Mouse (Mus musculus): ENCODE measurements at regions not wholly inside any gene's neighbourhood (a gene's known extent, or its start where the extent isn't known, plus 50 kb on each side); places are given as distances from the start of the nearest gene placed in this dataset.
A peak's percentile ranks its signal among the peaks of the same experiment; 100 is the strongest.

GRCm38 (mm10) chr1:40907813-40908212 is 102.4 kb downstream of the Tmem182 start:
- ATAC-seq (ENCODE audit: low TSS enrichment) = no peak

GRCm38 (mm10) chr1:40913591-40913990 is 108.2 kb downstream of the Tmem182 start:
- no peak for ATAC-seq (ENCODE audit: low TSS enrichment)

- no peak for ATAC-seq (ENCODE audit: low TSS enrichment)
These were observed 118.9 kb downstream of the Tmem182 start for GRCm38 (mm10) chr1:40924271-40924670.

- ATAC-seq (ENCODE audit: low TSS enrichment) = no peak
These were observed 119.4 kb downstream of the Tmem182 start for GRCm38 (mm10) chr1:40924780-40925179.

- no peak for ATAC-seq (ENCODE audit: low TSS enrichment)
These were observed 126.0 kb downstream of the Tmem182 start for GRCm38 (mm10) chr1:40931374-40931773.

- ATAC-seq (ENCODE audit: low TSS enrichment) = no peak
These were observed 131.3 kb downstream of the Tmem182 start for GRCm38 (mm10) chr1:40936729-40937128.

GRCm38 (mm10) chr1:40942751-40943150 is 137.3 kb downstream of the Tmem182 start:
- no peak for ATAC-seq (ENCODE audit: low TSS enrichment)

GRCm38 (mm10) chr1:40943165-40943564 is 137.8 kb downstream of the Tmem182 start:
- ATAC-seq (ENCODE audit: low TSS enrichment) = no peak

- peak; percentile 88 for ATAC-seq (ENCODE audit: low TSS enrichment)
These were observed 145.2 kb downstream of the Tmem182 start for GRCm38 (mm10) chr1:40950641-40951040.

GRCm38 (mm10) chr1:40954720-40955163 is 149.3 kb downstream of the Tmem182 start:
- ATAC-seq (ENCODE audit: low TSS enrichment) = no peak

GRCm38 (mm10) chr1:40967768-40968504 is 162.5 kb downstream of the Tmem182 start:
- 0 out of 2 replicates have a peak, but pooled peaks have one; percentile 44 for ATAC-seq (ENCODE audit: low TSS enrichment)

GRCm38 (mm10) chr1:40983762-40984161 is 178.4 kb downstream of the Tmem182 start:
- ATAC-seq (ENCODE audit: low TSS enrichment) = no peak

- no peak for ATAC-seq (ENCODE audit: low TSS enrichment)
These were observed 187.9 kb downstream of the Tmem182 start for GRCm38 (mm10) chr1:40993327-40993726.

- ATAC-seq (ENCODE audit: low TSS enrichment) = peak; percentile 99
These were observed 196.0 kb downstream of the Tmem182 start for GRCm38 (mm10) chr1:41001154-41001949.

GRCm38 (mm10) chr1:41002006-41002405 is 196.6 kb downstream of the Tmem182 start:
- ATAC-seq (ENCODE audit: low TSS enrichment) = no peak

GRCm38 (mm10) chr1:41026943-41027342 is 221.5 kb downstream of the Tmem182 start:
- no peak for ATAC-seq (ENCODE audit: low TSS enrichment)

GRCm38 (mm10) chr1:41027540-41027978 is 222.2 kb downstream of the Tmem182 start:
- ATAC-seq (ENCODE audit: low TSS enrichment) = peak; percentile 99

GRCm38 (mm10) chr1:41028021-41028420 is 222.6 kb downstream of the Tmem182 start:
- ATAC-seq (ENCODE audit: low TSS enrichment) = no peak

- ATAC-seq (ENCODE audit: low TSS enrichment) = peak; percentile 25
These were observed 229.9 kb downstream of the Tmem182 start for GRCm38 (mm10) chr1:41035085-41035880.

GRCm38 (mm10) chr1:41036940-41037339 is 231.5 kb downstream of the Tmem182 start:
- peak; percentile 48; the same call in 1 of the 2 replicates for ATAC-seq (ENCODE audit: low TSS enrichment)

- no peak for ATAC-seq (ENCODE audit: low TSS enrichment)
These were observed 249.1 kb downstream of the Tmem182 start for GRCm38 (mm10) chr1:41054426-41054955.

- no peak for ATAC-seq (ENCODE audit: low TSS enrichment)
These were observed 250.4 kb downstream of the Tmem182 start for GRCm38 (mm10) chr1:41055761-41056160.
